Mouse (Mus musculus): ENCODE measurements around the gene Adpgk. TPM values are rescaled to one million over a fixed set of nuclear protein-coding genes. Genes with fewer than 3 reads are reported as not detected.

Gene Adpgk
- total RNA-seq, 2 experiments from 2014 or later = 23.4 to 25.9 TPM

GRCm38 (mm10) chr9:59369646-59370045 is 78.3 kb downstream of the Adpgk start:
- no peak for DNase-seq

Other genes starting within 250 kb of the Adpgk start
- gene Bbs4, start 62.0 kb downstream of the Adpgk start, total RNA-seq (2021) = 1 to 10 TPM; 8.1 to 8.7 TPM
- 10 to 100 TPM; 87.0 to 99.7 TPM for gene Arih1, start 195.1 kb downstream of the Adpgk start, total RNA-seq (2021)
- 10 to 100 TPM; 70.7 to 71.7 TPM for gene Hexa, start 248.0 kb downstream of the Adpgk start, total RNA-seq (2021)
- 1 to 10 TPM in 1 of 2 experiments, under 1 TPM in 1; 0.88 to 1.6 TPM for gene Tmem202, start 248.3 kb downstream of the Adpgk start, total RNA-seq (2021)